Mouse (Mus musculus) megakaryocyte, embryonic 14.5 days (primary cell): ENCODE data around the gene Pramel6. TPM values are rescaled to one million over a fixed set of nuclear protein-coding genes. Genes with fewer than 3 reads are reported as not detected.

ENCODE experiments used
- H3K27me3 ChIP-seq: replicated peaks from 2 replicates; pipeline ENCODE3; 2012; ENCODE audit warnings: inconsistent platforms
- H3K36me3 ChIP-seq: replicated peaks from 2 replicates; pipeline ENCODE3; 2012; ENCODE audit warnings: low read length, inconsistent platforms, mixed read lengths
- H3K4me1 ChIP-seq: 2 replicates; pipeline ENCODE4 v1.6.1; 2012; ENCODE audit warnings: inconsistent platforms
- H3K4me3 ChIP-seq: replicated peaks from 2 replicates; pipeline ENCODE3; 2012; ENCODE audit warnings: moderate library complexity, mild to moderate bottlenecking, inconsistent platforms
- H3K9me3 ChIP-seq: 2 replicates; pipeline ENCODE4 v1.6.1; 2012; ENCODE audit warnings: inconsistent platforms
- FLI1 ChIP-seq: IDR thresholded peaks from 2 replicates; pipeline ENCODE4 v1.6.1; 2012; ENCODE audit warnings: low read length, inconsistent platforms, mixed read lengths
- GATA1 ChIP-seq: IDR thresholded peaks from 3 replicates; pipeline ENCODE4 v1.6.1; 2012; ENCODE audit warnings: mixed read lengths, low read length, inconsistent platforms, borderline replicate concordance
- polyA plus RNA-seq: library from polyadenylated mRNA; stranded (reverse); fragments of >175 nt; gene quantifications from 2 replicates; pipeline ENCODE4 v1.2.3, GENCODE M21; 2012; ENCODE audit warnings: low replicate concordance; ENCODE audit not compliant: insufficient read depth

The Pramel6 gene
- polyA plus RNA-seq, 1 experiment, result not detected

DNA sequence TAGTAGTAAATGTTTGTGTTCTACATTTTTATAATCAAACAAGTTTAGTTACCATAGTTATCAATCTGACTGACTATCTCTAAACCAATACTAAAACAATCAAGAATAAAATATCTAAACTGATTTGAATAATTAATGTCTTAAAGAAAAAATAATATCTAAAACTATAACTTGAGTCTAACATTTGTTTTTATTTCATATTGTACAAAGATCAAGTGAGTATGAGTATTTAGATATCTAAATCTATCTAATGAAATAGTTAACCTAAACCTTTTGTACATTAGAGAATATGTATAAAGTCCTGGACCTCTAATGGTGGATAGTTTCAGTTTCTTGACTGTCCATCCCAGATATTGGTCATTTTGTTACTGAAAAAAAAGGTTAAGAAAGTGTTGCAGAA lies 25.1 kb downstream of the Pramel6 start, which contains the start of gene Olfr153:
TSS of gene Olfr153 (plus strand) at position 301 of the 400 bp plus-strand sequence.
- TF ChIP-seq GATA1, result no peak
- TF ChIP-seq FLI1, result no peak
- H3K4me1 ChIP-seq, result no peaks in the 10 kb centered on the region
- no peaks in the 10 kb centered on the region for H3K27me3 ChIP-seq
- H3K36me3 ChIP-seq, result no peaks in the 10 kb centered on the region
- no peak within 1 kb of the TSS for H3K4me3 ChIP-seq
- peaks cover 5% of the 10 kb centered on the region; the same call in 1 of the 2 replicates for H3K9me3 ChIP-seq

DNA sequence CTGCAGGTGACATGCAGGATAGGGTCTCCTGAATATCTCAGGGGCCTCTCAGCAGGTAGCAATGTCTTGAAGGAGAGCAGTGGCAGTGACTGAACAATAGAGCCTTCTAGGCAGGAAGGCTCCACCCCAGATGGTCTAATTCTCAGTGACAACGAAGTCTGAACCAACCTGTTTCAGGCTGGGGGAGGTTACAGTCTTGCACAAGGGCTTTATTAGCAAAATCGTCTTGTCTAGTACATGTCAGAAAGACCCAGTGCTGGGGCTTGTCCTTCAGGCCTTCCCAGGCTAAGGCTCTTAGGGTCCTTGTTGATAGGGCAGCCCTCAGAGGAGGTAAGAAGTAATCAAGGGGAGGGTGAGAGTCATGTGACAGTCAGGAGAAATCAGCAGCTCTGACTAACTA lies 28.5 kb downstream of the Pramel6 start:
- Histone ChIP-seq H3K36me3 (no peaks in the 10 kb centered on the region), H3K27me3 (no peaks in the 10 kb centered on the region), H3K9me3 (peaks cover 5% of the 10 kb centered on the region; the same call in 1 of the 2 replicates), H3K4me1 (no peaks in the 10 kb centered on the region), H3K4me3 (no peak overlapping the region)
- TF ChIP-seq FLI1 (no peak), GATA1 (no peak)

DNA sequence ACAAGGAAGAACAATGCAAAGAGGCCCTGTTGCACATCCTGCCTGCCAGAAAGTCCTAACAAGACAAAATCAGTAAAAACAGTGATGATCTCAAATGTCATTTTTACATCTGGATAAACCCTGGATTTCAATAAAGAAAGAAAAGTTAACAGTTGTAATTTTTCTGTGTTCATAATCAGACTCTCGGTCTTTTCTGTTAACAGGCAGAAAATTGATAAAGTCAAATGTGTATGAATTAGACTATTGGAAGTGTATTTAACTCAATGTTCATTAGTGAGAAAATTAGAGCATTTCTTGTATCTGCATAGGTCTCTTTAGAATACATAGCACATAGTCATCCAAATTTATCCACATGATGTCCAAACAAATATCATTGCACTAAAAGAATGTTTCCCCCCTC lies 39.1 kb downstream of the Pramel6 start, which contains the start of gene Olfr1128:
TSS of gene Olfr1128 (minus strand) at position 101 of the 400 bp plus-strand sequence.
- no peaks in the 10 kb centered on the region for H3K4me1 ChIP-seq
- TF ChIP-seq FLI1 (no peak), GATA1 (no peak)

More for the DNA sequence above, 39.1 kb downstream of the Pramel6 start, which contains the start of gene Olfr1128:
- Histone ChIP-seq H3K36me3 (no peaks in the 10 kb centered on the region), H3K9me3 (no peaks in the 10 kb centered on the region; the same call in 1 of the 2 replicates), H3K27me3 (no peaks in the 10 kb centered on the region), H3K4me3 (no peak within 1 kb of the TSS)

Other genes with a start within 250 kb of the Pramel6 start
- not detected in 2 replicates for gene Olfr1116, start 239.0 kb upstream of the Pramel6 start, polyA plus RNA-seq
- gene Olfr1118, start 199.0 kb upstream of the Pramel6 start, polyA plus RNA-seq, result 0.43 TPM in 1 of 2 replicates, not detected in the other
- not detected in 2 replicates for gene Olfr1120, start 151.8 kb upstream of the Pramel6 start, polyA plus RNA-seq
- not detected in 2 replicates for gene Olfr1121, start 136.7 kb upstream of the Pramel6 start, polyA plus RNA-seq
- gene Olfr1122, start 120.7 kb upstream of the Pramel6 start, polyA plus RNA-seq, result not detected in 2 replicates
- not detected in 2 replicates for gene Olfr1123, start 89.9 kb upstream of the Pramel6 start, polyA plus RNA-seq
- not detected in 2 replicates for gene Olfr1124, start 76.3 kb upstream of the Pramel6 start, polyA plus RNA-seq
- gene Olfr1126, start 52.6 kb upstream of the Pramel6 start, polyA plus RNA-seq, result not detected in 2 replicates
- not detected in 2 replicates for gene Pramel7, start 9.5 kb upstream of the Pramel6 start, polyA plus RNA-seq
- not detected in 2 replicates for gene Olfr153, start 25.2 kb downstream of the Pramel6 start, polyA plus RNA-seq
- gene Olfr1128, start 39.0 kb downstream of the Pramel6 start, polyA plus RNA-seq, result not detected in 2 replicates
- gene Olfr1129, start 67.3 kb downstream of the Pramel6 start, polyA plus RNA-seq, result not detected in 2 replicates
- gene Olfr1130, start 99.6 kb downstream of the Pramel6 start, polyA plus RNA-seq, result not detected in 2 replicates
- not detected in 2 replicates for gene Olfr1131, start 120.5 kb downstream of the Pramel6 start, polyA plus RNA-seq
- not detected in 2 replicates for gene Olfr1132, start 131.0 kb downstream of the Pramel6 start, polyA plus RNA-seq
- gene Olfr1133, start 140.8 kb downstream of the Pramel6 start, polyA plus RNA-seq, result not detected in 2 replicates
- not detected in 2 replicates for gene Olfr1134, start 151.9 kb downstream of the Pramel6 start, polyA plus RNA-seq
- not detected in 2 replicates for gene Olfr1135, start 167.1 kb downstream of the Pramel6 start, polyA plus RNA-seq
- gene Olfr1136, start 187.4 kb downstream of the Pramel6 start, polyA plus RNA-seq, result not detected in 2 replicates
- 0.71 TPM in 1 of 2 replicates, not detected in the other for gene Olfr1137, start 206.6 kb downstream of the Pramel6 start, polyA plus RNA-seq
- gene Olfr1138, start 233.4 kb downstream of the Pramel6 start, polyA plus RNA-seq, result not detected in 2 replicates
- gene Olfr1140, start 237.2 kb downstream of the Pramel6 start, polyA plus RNA-seq, result not detected in 2 replicates
- not detected in 2 replicates for gene Olfr1141, start 247.4 kb downstream of the Pramel6 start, polyA plus RNA-seq